Mouse (Mus musculus): ENCODE data around the gene Hist2h4.

DNA sequence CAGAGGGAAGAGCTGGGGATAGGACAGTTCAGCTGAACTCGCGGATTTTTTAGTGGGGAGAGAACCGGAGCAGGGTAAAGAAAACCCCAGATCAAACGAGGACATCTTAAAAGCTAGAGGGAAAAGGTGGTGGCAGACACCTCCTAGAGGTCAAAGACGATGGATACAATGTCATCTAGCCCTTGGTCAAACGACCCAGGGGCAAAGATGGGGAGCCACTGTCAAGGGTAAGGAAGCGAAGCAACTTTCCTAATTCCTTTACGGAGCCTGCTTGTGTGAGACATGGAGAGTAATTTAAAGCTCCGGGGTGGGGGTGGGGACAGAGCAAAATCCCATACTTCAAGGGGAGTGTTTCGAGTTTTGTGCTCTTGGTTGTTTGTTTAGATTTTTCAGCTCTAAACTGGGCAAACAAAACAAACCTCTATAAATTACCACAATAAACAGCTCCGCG lies 43.9 kb downstream of the Hist2h4 start:
- no peak for TF ChIP-seq CTCF (IDR thresholded peaks at IDR 0.05; ENCODE audit: control insufficient read depth, insufficient read depth, insufficient replicate concordance, low read depth, low read length)
- TF ChIP-seq POLR2A (IDR thresholded peaks at IDR 0.05; ENCODE audit: control insufficient read depth, low read depth, low read length) = no peak
